Mouse (Mus musculus) heart, embryonic 10.5 days (tissue): ENCODE results near the gene Megf11. TPM values are rescaled to one million over a fixed set of nuclear protein-coding genes. Genes with fewer than 3 reads are reported as not detected.
A peak's percentile ranks its signal among the peaks of the same experiment; 100 is the strongest.

Source experiments
- DNase-seq: peaks from one replicate; pipeline ENCODE4 v3.0.0-alpha.2; 2017; ENCODE audit warnings: low spot score
- H3K27ac ChIP-seq: fragments of 300-500 bp; sonication (generic); 2 replicates; pipeline ENCODE4 v1.5.1; 2016; ENCODE audit warnings: mild to moderate bottlenecking
- H3K27me3 ChIP-seq: fragments of 300-500 bp; sonication (generic); 2 replicates; pipeline ENCODE4 v1.6.1; 2016; ENCODE audit warnings: mild to moderate bottlenecking; ENCODE audit not compliant: poor library complexity, insufficient read depth, severe bottlenecking
- H3K36me3 ChIP-seq: fragments of 300-500 bp; sonication (generic); 2 replicates; pipeline ENCODE4 v1.6.1; 2016; ENCODE audit warnings: mild to moderate bottlenecking, moderate library complexity
- H3K4me1 ChIP-seq: fragments of 300-500 bp; sonication (generic); 2 replicates; pipeline ENCODE4 v1.6.1; 2016; ENCODE audit warnings: mild to moderate bottlenecking
- H3K4me3 ChIP-seq: fragments of 300-500 bp; sonication (generic); 2 replicates; pipeline ENCODE4 v1.5.1; 2016; ENCODE audit warnings: mild to moderate bottlenecking, moderate library complexity
- H3K9me3 ChIP-seq: fragments of 300-500 bp; sonication (generic); 2 replicates; pipeline ENCODE4 v1.6.1; 2016; ENCODE audit warnings: mild to moderate bottlenecking, moderate library complexity
- WGBS: fragments of 180-500 bp; shearing (Covaris S2); methylation state at CpG from one replicate; pipeline ENCODE4 v1.1.7; 2016; 5-methylcytosine and 5-hydroxymethylcytosine counted together
- polyA plus RNA-seq: library from polyadenylated mRNA; unstranded; fragments of >200 nt; fragmentation: Nextera tagmentation; extraction: Ambion mirVana; gene quantifications from 2 replicates; pipeline ENCODE4 v1.2.1, GENCODE M21; 2016

The Megf11 gene
- polyA plus RNA-seq, 1 experiment from 2014 or later = 0.40 TPM

GRCm38 (mm10) chr9:64454196-64454595, 68.8 kb downstream of the Megf11 start:
- Histone ChIP-seq H3K4me3 (no peak overlapping the region), H3K36me3 (no peaks in the 10 kb centered on the region), H3K4me1 (peaks cover 26% of the 10 kb centered on the region), H3K27ac (no peak overlapping the region), H3K27me3 (peaks cover 27% of the 10 kb centered on the region; the same call in 1 of the 2 replicates), H3K9me3 (no peaks in the 10 kb centered on the region)
- 76% methylated on average over 4 of the region's 4 CpGs for whole genome bisulfite sequencing
- DNase-seq = no peak

GRCm38 (mm10) chr9:64455910-64456309, 70.5 kb downstream of the Megf11 start:
- H3K9me3 ChIP-seq = no peaks in the 10 kb centered on the region
- 0 out of 2 replicates have a peak overlapping the region, but pooled peaks have one; percentile 2 for H3K4me3 ChIP-seq
- peaks cover 32% of the 10 kb centered on the region; the same call in 1 of the 2 replicates for H3K27me3 ChIP-seq
- 6% methylated on average over 9 of the region's 9 CpGs for WGBS
- no peaks in the 10 kb centered on the region for H3K36me3 ChIP-seq
- H3K27ac ChIP-seq = no peak overlapping the region
- peaks cover 22% of the 10 kb centered on the region for H3K4me1 ChIP-seq
- no peak for DNase-seq

- DNase-seq = no peak
- 54% methylated on average over 7 of the region's 7 CpGs for WGBS
Measured at GRCm38 (mm10) chr9:64457596-64457995, 72.2 kb downstream of the Megf11 start.

GRCm38 (mm10) chr9:64461568-64462308, 76.3 kb downstream of the Megf11 start:
- no peak overlapping the region for H3K27ac ChIP-seq
- no peak for DNase-seq
- H3K4me3 ChIP-seq = no peak overlapping the region
- peaks cover 10% of the 10 kb centered on the region for H3K4me1 ChIP-seq
- H3K27me3 ChIP-seq = peaks cover 18% of the 10 kb centered on the region
- H3K36me3 ChIP-seq = no peaks in the 10 kb centered on the region
- no peaks in the 10 kb centered on the region for H3K9me3 ChIP-seq
- 81% methylated on average over 16 of the region's 16 CpGs for WGBS

More at GRCm38 (mm10) chr9:64457596-64457995, 72.2 kb downstream of the Megf11 start:
- H3K4me1 ChIP-seq = peaks cover 25% of the 10 kb centered on the region
- no peaks in the 10 kb centered on the region for H3K36me3 ChIP-seq
- peak overlapping the region; percentile 18; the same call in 1 of the 2 replicates for H3K27ac ChIP-seq
- peaks cover 38% of the 10 kb centered on the region for H3K27me3 ChIP-seq
- H3K9me3 ChIP-seq = no peaks in the 10 kb centered on the region
- H3K4me3 ChIP-seq = no peak overlapping the region

- no peak overlapping the region for H3K4me3 ChIP-seq
- H3K9me3 ChIP-seq = no peaks in the 10 kb centered on the region
- H3K4me1 ChIP-seq = peaks cover 10% of the 10 kb centered on the region
- peaks cover 14% of the 10 kb centered on the region for H3K27me3 ChIP-seq
- no peak for DNase-seq
- no peaks in the 10 kb centered on the region for H3K36me3 ChIP-seq
- no peak overlapping the region for H3K27ac ChIP-seq
Measured at GRCm38 (mm10) chr9:64462870-64463269, 77.4 kb downstream of the Megf11 start.

GRCm38 (mm10) chr9:64466090-64466489, 80.7 kb downstream of the Megf11 start:
- no peak for DNase-seq
- WGBS = 58% methylated on average over 8 of the region's 8 CpGs
- H3K36me3 ChIP-seq = no peaks in the 10 kb centered on the region
- no peak overlapping the region for H3K27ac ChIP-seq
- peaks cover 4% of the 10 kb centered on the region for H3K4me1 ChIP-seq
- no peaks in the 10 kb centered on the region for H3K9me3 ChIP-seq
- no peak overlapping the region for H3K4me3 ChIP-seq
- peaks cover 13% of the 10 kb centered on the region for H3K27me3 ChIP-seq

GRCm38 (mm10) chr9:64466564-64466963, 81.1 kb downstream of the Megf11 start:
- Histone ChIP-seq H3K27me3 (peaks cover 18% of the 10 kb centered on the region), H3K4me1 (peaks cover 4% of the 10 kb centered on the region), H3K27ac (no peak overlapping the region), H3K4me3 (no peak overlapping the region), H3K9me3 (no peaks in the 10 kb centered on the region), H3K36me3 (no peaks in the 10 kb centered on the region)
- WGBS = 56% methylated on average over 4 of the region's 4 CpGs
- DNase-seq = no peak

GRCm38 (mm10) chr9:64470806-64471205, 85.4 kb downstream of the Megf11 start:
- no peak overlapping the region for H3K27ac ChIP-seq
- DNase-seq = no peak
- no peak overlapping the region for H3K4me3 ChIP-seq
- H3K4me1 ChIP-seq = peaks cover 17% of the 10 kb centered on the region; the same call in 1 of the 2 replicates
- H3K27me3 ChIP-seq = peaks cover 40% of the 10 kb centered on the region; the same call in 1 of the 2 replicates
- WGBS = 78% methylated on average over 1 of the region's 1 CpGs
- H3K9me3 ChIP-seq = no peaks in the 10 kb centered on the region
- no peaks in the 10 kb centered on the region for H3K36me3 ChIP-seq

GRCm38 (mm10) chr9:64471336-64471735, 85.9 kb downstream of the Megf11 start:
- Histone ChIP-seq H3K9me3 (no peaks in the 10 kb centered on the region), H3K4me3 (no peak overlapping the region), H3K4me1 (peaks cover 21% of the 10 kb centered on the region; the same call in 1 of the 2 replicates), H3K36me3 (no peaks in the 10 kb centered on the region), H3K27me3 (peaks cover 40% of the 10 kb centered on the region; the same call in 1 of the 2 replicates), H3K27ac (no peak overlapping the region)
- DNase-seq = no peak
- 70% methylated on average over 3 of the region's 3 CpGs for WGBS

- no peak for DNase-seq
- Histone ChIP-seq H3K4me3 (no peak overlapping the region), H3K4me1 (peaks cover 21% of the 10 kb centered on the region; the same call in 1 of the 2 replicates), H3K27me3 (peaks cover 40% of the 10 kb centered on the region; the same call in 1 of the 2 replicates), H3K36me3 (no peaks in the 10 kb centered on the region), H3K9me3 (no peaks in the 10 kb centered on the region), H3K27ac (no peak overlapping the region)
- WGBS = 51% methylated on average over 2 of the region's 2 CpGs
Measured at GRCm38 (mm10) chr9:64472165-64472564, 86.7 kb downstream of the Megf11 start.

GRCm38 (mm10) chr9:64472743-64473142, 87.3 kb downstream of the Megf11 start:
- 57% methylated on average over 6 of the region's 6 CpGs for WGBS
- Histone ChIP-seq H3K9me3 (no peaks in the 10 kb centered on the region), H3K4me1 (peaks cover 21% of the 10 kb centered on the region; the same call in 1 of the 2 replicates), H3K27ac (no peak overlapping the region), H3K27me3 (peaks cover 40% of the 10 kb centered on the region; the same call in 1 of the 2 replicates), H3K36me3 (no peaks in the 10 kb centered on the region), H3K4me3 (no peak overlapping the region)
- DNase-seq = no peak

GRCm38 (mm10) chr9:64473170-64473569, 87.7 kb downstream of the Megf11 start:
- no peak overlapping the region for H3K4me3 ChIP-seq
- no peaks in the 10 kb centered on the region for H3K9me3 ChIP-seq
- DNase-seq = no peak
- peaks cover 40% of the 10 kb centered on the region; the same call in 1 of the 2 replicates for H3K27me3 ChIP-seq
- WGBS = 44% methylated on average over 2 of the region's 2 CpGs
- no peak overlapping the region for H3K27ac ChIP-seq
- H3K36me3 ChIP-seq = no peaks in the 10 kb centered on the region
- H3K4me1 ChIP-seq = peaks cover 21% of the 10 kb centered on the region; the same call in 1 of the 2 replicates

- peaks cover 21% of the 10 kb centered on the region; the same call in 1 of the 2 replicates for H3K4me1 ChIP-seq
- peaks cover 39% of the 10 kb centered on the region; the same call in 1 of the 2 replicates for H3K27me3 ChIP-seq
- no peaks in the 10 kb centered on the region for H3K9me3 ChIP-seq
- no peak overlapping the region for H3K4me3 ChIP-seq
- no peaks in the 10 kb centered on the region for H3K36me3 ChIP-seq
- H3K27ac ChIP-seq = no peak overlapping the region
- no peak for DNase-seq
- WGBS = 53% methylated on average over 4 of the region's 4 CpGs
Measured at GRCm38 (mm10) chr9:64473695-64474094, 88.3 kb downstream of the Megf11 start.
